Mouse (Mus musculus): ENCODE data around the gene Qtrt1.

Qtrt1 gene

DNA sequence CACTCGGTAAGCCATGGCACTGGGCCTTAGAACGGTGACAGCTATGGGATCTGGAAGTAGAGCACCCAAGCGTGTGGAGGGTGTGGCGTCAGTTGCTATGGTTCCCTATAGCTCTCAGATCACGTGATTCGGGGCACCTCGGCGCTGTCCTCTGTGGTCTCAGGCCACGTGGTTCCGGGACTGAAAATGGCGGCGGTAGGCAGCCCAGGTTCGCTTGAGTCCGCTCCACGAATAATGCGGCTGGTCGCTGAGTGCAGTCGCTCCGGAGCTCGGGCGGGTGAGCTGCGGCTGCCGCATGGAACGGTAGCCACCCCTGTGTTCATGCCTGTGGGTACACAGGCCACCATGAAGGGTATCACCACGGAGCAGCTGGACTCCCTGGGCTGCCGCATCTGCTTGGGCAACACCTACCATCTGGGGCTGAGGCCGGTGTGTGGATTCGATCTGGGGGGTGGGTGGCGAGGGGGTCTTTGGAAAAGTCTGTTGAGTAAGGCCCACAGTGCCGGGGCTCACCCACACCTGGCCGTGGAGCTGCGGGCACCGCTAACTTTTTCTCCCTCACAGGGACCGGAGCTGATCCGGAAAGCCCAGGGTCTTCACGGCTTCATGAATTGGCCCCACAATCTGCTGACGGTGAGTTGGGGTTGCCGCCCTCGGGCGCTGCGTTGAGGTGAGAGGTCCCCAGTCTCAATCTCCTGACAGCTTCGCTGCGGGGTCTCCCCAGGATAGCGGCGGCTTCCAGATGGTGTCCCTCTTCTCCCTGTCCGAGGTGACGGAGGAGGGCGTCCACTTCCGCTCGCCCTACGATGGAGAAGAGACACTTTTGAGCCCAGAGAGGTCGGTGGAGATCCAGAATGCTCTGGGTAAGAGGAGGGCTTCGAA is at the start of gene Qtrt1:
Gene Qtrt1, plus strand, starts transcription at position 169 of the 882 bp plus-strand sequence.
- peak; percentile 70 for DNase-seq (ENCODE audit: low spot score in 2 of 2)

GRCm38 (mm10) chr9:21366541-21367220 is 45.0 kb upstream of the Qtrt1 start:
- peak; percentile 49 to 82 for DNase-seq (ENCODE audit: low spot score in 2 of 2)

DNA sequence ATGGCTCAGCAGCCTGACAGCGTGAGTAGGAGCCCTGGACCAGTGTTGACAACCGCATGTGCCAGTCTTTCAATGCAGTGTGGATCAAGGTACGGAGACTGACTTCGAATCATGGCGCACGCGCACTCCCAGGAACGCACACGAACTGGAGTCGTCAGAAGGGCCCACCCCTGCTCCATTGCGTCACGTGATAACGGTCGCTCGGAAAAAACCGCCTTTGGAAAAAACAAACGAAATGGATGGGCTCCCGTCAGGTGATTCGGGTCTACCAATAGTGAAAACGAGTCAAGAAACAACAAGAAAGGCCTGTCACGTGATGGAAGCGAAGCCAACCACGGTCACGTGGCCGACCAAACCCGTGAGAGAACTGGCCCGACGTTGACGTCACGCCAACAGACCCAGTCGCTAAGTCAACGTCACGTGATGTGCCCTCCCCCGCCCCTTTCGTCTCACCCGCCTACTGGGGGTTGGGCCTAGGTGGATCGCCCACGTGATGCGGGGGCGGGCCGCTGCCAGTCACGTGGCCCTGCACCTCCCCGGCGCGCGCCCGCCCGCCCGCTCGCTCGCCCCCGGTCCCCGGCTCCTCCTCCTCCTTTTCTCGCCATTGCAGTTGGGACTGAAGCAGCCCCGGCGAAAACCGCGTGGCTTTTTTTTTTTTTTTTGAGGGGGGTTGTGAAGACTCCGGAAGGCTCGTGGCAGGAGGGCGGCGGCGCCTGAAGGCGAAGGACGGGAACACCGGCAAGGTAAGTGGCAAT is 44.1 kb upstream of the Qtrt1 start, which contains the start of gene Ilf3:
Gene Ilf3, plus strand, starts transcription at position 515 of the 755 bp plus-strand sequence.
- DNase-seq (ENCODE audit: low spot score in 2 of 2), result peak; percentile 99 to 100

DNA sequence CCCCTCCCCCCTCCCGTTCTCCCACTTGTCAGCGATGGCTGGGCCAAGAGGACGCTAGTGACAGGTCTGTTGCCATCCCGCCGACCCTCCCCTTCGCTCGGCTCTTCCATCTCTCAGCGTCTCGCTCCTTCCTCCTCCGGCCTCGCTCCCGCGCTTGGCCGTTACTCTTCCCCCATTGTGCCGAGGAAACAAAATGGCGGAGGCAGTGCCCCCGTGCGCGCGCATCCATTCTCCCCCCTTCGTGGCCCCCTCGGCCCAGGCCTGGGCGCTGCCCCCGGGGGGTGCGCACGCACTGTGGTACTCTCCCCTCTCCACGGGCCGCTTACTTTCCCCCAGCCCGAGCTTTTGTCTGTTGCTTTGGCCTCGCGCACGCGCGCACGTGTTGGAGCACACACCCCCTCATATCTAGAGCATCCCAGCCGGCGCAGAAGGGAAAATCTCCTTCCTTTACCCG is 43.5 kb upstream of the Qtrt1 start:
- DNase-seq (ENCODE audit: low spot score in 2 of 2), result peak; percentile 81 to 84

- DNase-seq (ENCODE audit: low spot score in 2 of 2), result no peak
Measured at GRCm38 (mm10) chr9:21369080-21369479, 42.6 kb upstream of the Qtrt1 start.

DNA sequence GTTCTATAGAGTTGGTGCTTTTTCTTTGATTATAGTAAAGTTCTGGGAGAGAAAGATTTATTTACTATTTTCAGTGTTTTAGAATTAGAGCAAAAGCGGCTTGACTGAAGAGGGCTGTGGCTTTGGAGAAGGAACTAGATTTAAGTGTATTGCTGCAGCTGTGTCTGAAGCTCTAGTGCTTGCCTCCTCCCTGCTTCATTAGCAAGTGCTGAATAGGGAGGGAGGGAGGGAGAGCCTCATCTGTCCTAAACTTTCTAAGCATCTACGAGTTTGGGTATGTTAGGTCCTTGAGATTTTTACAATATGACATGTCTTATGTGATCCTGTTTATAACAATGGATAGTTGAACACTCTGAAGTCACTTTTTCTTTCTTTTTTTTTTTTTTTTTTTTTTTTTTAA is 40.8 kb upstream of the Qtrt1 start:
- DNase-seq (ENCODE audit: low spot score in 2 of 2), result no peak

GRCm38 (mm10) chr9:21372508-21372907 is 39.1 kb upstream of the Qtrt1 start:
- DNase-seq (ENCODE audit: low spot score in 2 of 2), result no peak

- DNase-seq (ENCODE audit: low spot score in 2 of 2), result no peak
Measured at GRCm38 (mm10) chr9:21379195-21379594, 32.4 kb upstream of the Qtrt1 start.

DNA sequence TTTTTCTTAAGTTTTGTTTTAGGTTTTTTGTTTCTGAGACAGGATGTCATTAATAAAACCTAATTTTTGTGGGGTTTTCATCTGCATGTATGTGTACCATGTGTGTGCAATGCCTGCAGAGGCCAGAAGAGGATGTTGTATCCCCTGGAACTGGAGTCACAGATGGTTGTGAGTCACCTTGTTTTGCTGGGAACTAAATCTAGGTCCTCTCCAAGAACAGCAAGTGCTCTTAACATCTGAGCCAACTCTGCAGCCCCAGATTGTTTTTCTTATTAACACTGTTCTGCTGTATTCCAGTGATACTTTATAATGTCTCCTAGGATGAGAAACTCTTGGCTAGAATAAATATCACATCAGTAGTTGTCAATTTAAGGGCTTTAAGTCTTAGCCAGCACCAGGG is 30.8 kb upstream of the Qtrt1 start:
- no peak for DNase-seq (ENCODE audit: low spot score in 2 of 2)

DNA sequence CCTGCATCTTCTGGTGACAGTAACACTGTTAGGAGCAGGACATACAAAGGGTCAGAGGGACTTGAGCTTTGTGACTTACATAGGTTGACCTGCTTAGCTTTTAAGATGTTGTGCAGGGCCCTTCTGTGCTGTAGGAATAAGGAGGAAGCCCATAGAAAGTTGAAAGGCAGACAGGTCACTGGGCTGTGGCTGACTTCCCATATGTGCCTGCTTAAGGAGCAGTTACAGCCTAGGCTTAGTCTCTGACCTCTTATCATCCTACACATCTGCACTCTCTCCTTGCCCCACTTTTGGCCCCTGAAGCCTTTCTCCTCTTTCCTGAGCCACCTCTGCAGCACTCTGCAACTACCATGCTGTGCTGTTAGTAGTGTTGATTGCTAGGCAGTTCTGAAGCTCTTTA is 27.7 kb upstream of the Qtrt1 start:
- no peak for DNase-seq (ENCODE audit: low spot score in 2 of 2)

DNA sequence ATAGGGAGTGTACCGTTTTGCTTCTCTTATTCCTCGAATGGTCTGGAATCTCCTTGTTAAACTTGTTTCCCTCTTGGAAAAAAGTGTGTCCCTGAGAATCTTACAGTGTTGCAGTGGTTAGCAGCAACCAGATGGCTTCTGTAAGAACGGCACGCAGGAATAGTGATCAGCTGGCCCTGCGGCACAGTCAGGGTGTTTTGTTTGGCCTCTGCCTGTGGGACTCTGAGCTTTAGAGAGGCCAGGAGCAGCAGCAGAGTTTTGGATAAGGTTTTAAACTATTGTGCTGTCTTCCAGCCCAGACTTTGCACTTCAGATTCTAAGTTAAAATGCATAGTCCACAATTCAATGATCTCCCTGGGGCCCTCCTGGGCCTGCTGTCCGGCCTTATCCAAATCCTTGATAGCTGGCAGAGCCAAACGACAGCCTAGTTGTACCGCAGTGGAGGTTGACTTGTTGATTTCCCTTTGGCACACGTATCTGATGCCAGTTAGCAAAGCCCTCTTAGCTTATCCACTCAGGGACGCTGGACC is 18.9 kb upstream of the Qtrt1 start:
- no peak for DNase-seq (ENCODE audit: low spot score in 2 of 2)

- DNase-seq (ENCODE audit: low spot score in 2 of 2), result no peak
Measured at GRCm38 (mm10) chr9:21395692-21396091, 15.9 kb upstream of the Qtrt1 start.

DNA sequence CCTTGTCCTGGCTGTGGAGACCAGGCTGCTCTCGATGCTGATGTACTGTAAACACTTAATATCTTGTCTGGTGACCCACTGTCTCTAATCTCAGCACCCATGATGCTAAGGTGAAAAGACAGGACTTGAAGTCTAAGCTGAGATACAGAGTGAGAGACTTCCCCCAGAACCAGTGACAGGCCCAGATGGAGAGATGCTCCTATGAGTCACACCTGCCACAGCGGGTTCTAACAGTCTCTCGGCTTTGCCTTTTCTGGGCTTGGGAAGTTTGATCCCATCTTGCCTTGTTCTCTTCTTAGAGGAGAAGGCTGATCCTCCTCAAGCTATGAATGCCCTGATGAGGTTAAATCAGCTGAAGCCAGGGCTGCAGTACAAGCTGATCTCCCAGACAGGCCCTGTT is 14.5 kb upstream of the Qtrt1 start:
- no peak for DNase-seq (ENCODE audit: low spot score in 2 of 2)

- DNase-seq (ENCODE audit: low spot score in 2 of 2), result no peak
Measured at GRCm38 (mm10) chr9:21401042-21401441, 10.6 kb upstream of the Qtrt1 start.

GRCm38 (mm10) chr9:21402764-21403253 is 8.8 kb upstream of the Qtrt1 start:
- no peak for DNase-seq (ENCODE audit: low spot score in 2 of 2)

GRCm38 (mm10) chr9:21403745-21404144 is 7.9 kb upstream of the Qtrt1 start:
- DNase-seq (ENCODE audit: low spot score in 2 of 2), result no peak

DNA sequence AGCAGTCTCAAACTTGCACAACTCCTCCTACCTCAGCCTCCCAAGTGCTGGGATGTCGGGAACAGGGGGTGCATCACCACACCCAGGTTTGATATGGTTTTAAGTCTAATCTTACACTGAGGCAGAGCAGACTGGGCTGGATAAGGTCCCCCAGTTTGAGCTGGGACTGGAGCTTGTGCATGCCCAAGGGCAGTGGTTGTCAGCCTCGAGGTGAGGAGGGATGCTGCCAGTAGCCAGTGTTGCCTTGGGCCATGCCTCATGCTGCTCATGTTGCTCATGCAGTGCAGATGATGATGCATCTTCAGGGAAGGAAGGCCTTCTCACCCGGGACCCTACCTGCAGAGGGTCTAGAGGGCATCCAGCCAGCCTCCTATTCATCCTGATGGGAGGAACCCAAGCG is 6.1 kb upstream of the Qtrt1 start:
- DNase-seq (ENCODE audit: low spot score in 2 of 2), result no peak

GRCm38 (mm10) chr9:21407951-21408350 is 3.7 kb upstream of the Qtrt1 start:
- DNase-seq (ENCODE audit: low spot score in 2 of 2), result no peak

DNA sequence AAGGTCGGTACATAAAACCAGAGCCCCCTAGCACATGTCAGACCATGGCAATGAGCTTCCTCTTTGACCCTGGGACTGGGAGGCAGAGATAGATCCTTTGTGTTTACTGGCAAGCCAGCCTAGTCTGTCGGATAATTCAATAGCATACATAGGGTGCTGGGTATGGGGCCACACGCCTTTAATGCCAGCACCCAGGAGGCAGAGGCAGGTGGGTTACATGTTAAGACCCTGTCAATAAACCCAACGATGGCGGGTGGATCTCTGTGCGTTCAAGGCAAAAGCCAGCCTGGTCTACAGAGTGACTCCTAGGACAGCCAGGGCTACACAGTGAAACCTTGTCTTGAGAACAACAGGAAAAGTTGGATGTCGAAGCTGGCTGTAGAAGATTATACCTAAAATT is 3.0 kb upstream of the Qtrt1 start:
- no peak for DNase-seq (ENCODE audit: low spot score in 2 of 2)

GRCm38 (mm10) chr9:21409592-21410317 is 1.9 kb upstream of the Qtrt1 start:
- DNase-seq (ENCODE audit: low spot score in 2 of 2), result peak; percentile 45 to 83

- no peak for DNase-seq (ENCODE audit: low spot score in 2 of 2)
Measured at GRCm38 (mm10) chr9:21417866-21418265, 6.2 kb downstream of the Qtrt1 start.
